Mouse (Mus musculus): Measurements from ENCODE around the gene Pou3f4. TPM values are rescaled to one million over a fixed set of nuclear protein-coding genes. Genes with fewer than 3 reads are reported as not detected.
A peak's percentile ranks its signal among the peaks of the same experiment; 100 is the strongest.

The Pou3f4 gene
- polyA plus RNA-seq, 1 experiment from 2014 or later, result 10.4 TPM

GRCm38 (mm10) chrX:110814592-110815548 lies 790 bp downstream of the Pou3f4 start:
- Histone ChIP-seq H3K4me1 (replicated peaks; ENCODE audit: control insufficient read depth, insufficient read depth, low read length) (0 out of 2 replicates have a peak, but pooled peaks cover 7% of the 10 kb centered on the region), H3K9me3 (ENCODE audit: control insufficient read depth, low read length) (no peaks in the 10 kb centered on the region), H3K4me2 (ENCODE audit: low read length) (peak overlapping the region; percentile 57), H3K4me3 (replicated peaks; ENCODE audit: low read length) (peak overlapping the region; percentile 48), H3K27me3 (replicated peaks; ENCODE audit: control insufficient read depth, insufficient read depth, low read length) (no peaks in the 10 kb centered on the region), H3K9ac (replicated peaks; ENCODE audit: low read depth, low read length) (peak overlapping the region; percentile 56), H3K36me3 (ENCODE audit: control insufficient read depth, insufficient read depth) (no peaks in the 10 kb centered on the region), H3K27ac (ENCODE audit: low read length) (peak overlapping the region; percentile 69)
- ATAC-seq, result peak; percentile 36
- WGBS, result 19% methylated on average over 51 of the region's 52 CpGs

- Histone ChIP-seq H3K27me3 (replicated peaks; ENCODE audit: control insufficient read depth, insufficient read depth, low read length) (no peaks in the 10 kb centered on the region), H3K36me3 (ENCODE audit: control insufficient read depth, insufficient read depth) (no peaks in the 10 kb centered on the region), H3K9ac (replicated peaks; ENCODE audit: low read depth, low read length) (peak overlapping the region; percentile 56), H3K4me3 (replicated peaks; ENCODE audit: low read length) (peak overlapping the region; percentile 48), H3K4me1 (replicated peaks; ENCODE audit: control insufficient read depth, insufficient read depth, low read length) (0 out of 2 replicates have a peak, but pooled peaks cover 7% of the 10 kb centered on the region), H3K27ac (ENCODE audit: low read length) (peak overlapping the region; percentile 69), H3K9me3 (ENCODE audit: control insufficient read depth, low read length) (no peaks in the 10 kb centered on the region), H3K4me2 (ENCODE audit: low read length) (peak overlapping the region; percentile 57)
- ATAC-seq, result no peak
- 38% methylated on average over 18 of the region's 18 CpGs for WGBS
Measured at GRCm38 (mm10) chrX:110815549-110815930, 1.5 kb downstream of the Pou3f4 start.

GRCm38 (mm10) chrX:110816609-110817008 lies 2.5 kb downstream of the Pou3f4 start:
- no peak for ATAC-seq
- Histone ChIP-seq H3K27ac (ENCODE audit: low read length) (peak overlapping the region; percentile 56), H3K9me3 (ENCODE audit: control insufficient read depth, low read length) (no peaks in the 10 kb centered on the region), H3K4me3 (replicated peaks; ENCODE audit: low read length) (peak overlapping the region; percentile 48), H3K27me3 (replicated peaks; ENCODE audit: control insufficient read depth, insufficient read depth, low read length) (no peaks in the 10 kb centered on the region), H3K36me3 (ENCODE audit: control insufficient read depth, insufficient read depth) (no peaks in the 10 kb centered on the region), H3K4me1 (replicated peaks; ENCODE audit: control insufficient read depth, insufficient read depth, low read length) (0 out of 2 replicates have a peak, but pooled peaks cover 4% of the 10 kb centered on the region), H3K4me2 (ENCODE audit: low read length) (peak overlapping the region; percentile 57), H3K9ac (replicated peaks; ENCODE audit: low read depth, low read length) (peak overlapping the region; percentile 53)
- 19% methylated on average over 16 of the region's 16 CpGs for WGBS

GRCm38 (mm10) chrX:110817211-110817610 lies 3.1 kb downstream of the Pou3f4 start:
- H3K27me3 ChIP-seq (replicated peaks; ENCODE audit: control insufficient read depth, insufficient read depth, low read length), result no peaks in the 10 kb centered on the region
- no peak for ATAC-seq
- peak overlapping the region; percentile 42; the same call in 1 of the 2 replicates for H3K27ac ChIP-seq (ENCODE audit: low read length)
- 0 out of 2 replicates have a peak, but pooled peaks cover 4% of the 10 kb centered on the region for H3K4me1 ChIP-seq (replicated peaks; ENCODE audit: control insufficient read depth, insufficient read depth, low read length)
- no peaks in the 10 kb centered on the region for H3K36me3 ChIP-seq (ENCODE audit: control insufficient read depth, insufficient read depth)
- H3K4me3 ChIP-seq (replicated peaks; ENCODE audit: low read length), result peak overlapping the region; percentile 48
- peak overlapping the region; percentile 58 for H3K9ac ChIP-seq (replicated peaks; ENCODE audit: low read depth, low read length)
- WGBS, result 23% methylated on average over 10 of the region's 10 CpGs
- no peaks in the 10 kb centered on the region for H3K9me3 ChIP-seq (ENCODE audit: control insufficient read depth, low read length)
- peak overlapping the region; percentile 57 for H3K4me2 ChIP-seq (ENCODE audit: low read length)

DNA sequence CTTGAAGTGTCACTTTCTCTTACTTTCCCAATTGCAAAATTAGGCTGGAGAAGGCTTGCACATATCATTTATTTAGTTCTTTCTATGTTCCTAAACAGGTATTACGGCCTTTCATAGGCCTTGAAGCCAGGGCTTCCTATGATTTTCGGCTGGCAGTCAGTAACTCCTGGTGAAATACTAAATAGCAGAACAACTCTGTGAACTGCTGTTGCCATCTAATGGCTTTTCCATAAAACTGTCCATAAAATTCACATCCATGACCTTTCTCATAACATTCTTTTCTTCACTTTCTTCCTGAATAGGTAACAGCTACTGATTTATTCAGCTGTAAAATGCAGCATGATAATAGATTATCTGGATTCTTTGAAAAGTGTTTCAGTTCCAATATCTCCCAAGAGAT lies 23.4 kb downstream of the Pou3f4 start:
- Histone ChIP-seq H3K36me3 (ENCODE audit: control insufficient read depth, insufficient read depth) (no peaks in the 10 kb centered on the region), H3K27me3 (replicated peaks; ENCODE audit: control insufficient read depth, insufficient read depth, low read length) (no peaks in the 10 kb centered on the region), H3K4me1 (replicated peaks; ENCODE audit: control insufficient read depth, insufficient read depth, low read length) (no peaks in the 10 kb centered on the region), H3K4me3 (replicated peaks; ENCODE audit: low read length) (no peak overlapping the region), H3K27ac (ENCODE audit: low read length) (no peak overlapping the region), H3K9ac (replicated peaks; ENCODE audit: low read depth, low read length) (no peak overlapping the region), H3K4me2 (ENCODE audit: low read length) (no peak overlapping the region), H3K9me3 (ENCODE audit: control insufficient read depth, low read length) (no peaks in the 10 kb centered on the region)
- WGBS, result 83% methylated on average over 2 of the region's 2 CpGs
- no peak for ATAC-seq

DNA sequence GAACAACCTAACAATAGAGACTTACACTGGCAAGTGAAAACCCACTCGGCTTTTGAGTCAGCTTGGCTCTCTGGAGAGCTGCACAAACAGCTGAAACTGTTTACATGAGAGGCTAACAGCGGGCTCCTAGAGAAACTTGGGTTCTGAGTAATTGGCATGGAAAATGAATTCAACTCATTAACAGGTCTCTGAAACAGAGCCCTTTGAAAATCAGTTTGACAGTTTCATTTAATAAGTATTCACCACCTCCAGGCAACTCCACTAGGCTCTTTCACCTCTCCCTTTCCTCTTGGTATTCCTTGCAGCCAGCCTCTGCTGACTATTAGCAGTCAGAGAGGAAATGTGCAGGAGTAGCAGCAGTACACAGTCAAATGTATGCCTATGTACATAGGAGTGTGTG lies 37.2 kb downstream of the Pou3f4 start:
- Histone ChIP-seq H3K27me3 (replicated peaks; ENCODE audit: control insufficient read depth, insufficient read depth, low read length) (no peaks in the 10 kb centered on the region), H3K36me3 (ENCODE audit: control insufficient read depth, insufficient read depth) (no peaks in the 10 kb centered on the region), H3K27ac (ENCODE audit: low read length) (no peak overlapping the region), H3K4me2 (ENCODE audit: low read length) (no peak overlapping the region), H3K9me3 (ENCODE audit: control insufficient read depth, low read length) (no peaks in the 10 kb centered on the region), H3K9ac (replicated peaks; ENCODE audit: low read depth, low read length) (no peak overlapping the region), H3K4me3 (replicated peaks; ENCODE audit: low read length) (no peak overlapping the region), H3K4me1 (replicated peaks; ENCODE audit: control insufficient read depth, insufficient read depth, low read length) (0 out of 2 replicates have a peak, but pooled peaks cover 3% of the 10 kb centered on the region)
- 10% methylated on average over 2 of the region's 2 CpGs for WGBS
- ATAC-seq, result peak; percentile 87

Data from forebrain, embryonic 16.5 days (tissue).